Mouse (Mus musculus): ENCODE measurements around the gene Mtfp1.

DNA sequence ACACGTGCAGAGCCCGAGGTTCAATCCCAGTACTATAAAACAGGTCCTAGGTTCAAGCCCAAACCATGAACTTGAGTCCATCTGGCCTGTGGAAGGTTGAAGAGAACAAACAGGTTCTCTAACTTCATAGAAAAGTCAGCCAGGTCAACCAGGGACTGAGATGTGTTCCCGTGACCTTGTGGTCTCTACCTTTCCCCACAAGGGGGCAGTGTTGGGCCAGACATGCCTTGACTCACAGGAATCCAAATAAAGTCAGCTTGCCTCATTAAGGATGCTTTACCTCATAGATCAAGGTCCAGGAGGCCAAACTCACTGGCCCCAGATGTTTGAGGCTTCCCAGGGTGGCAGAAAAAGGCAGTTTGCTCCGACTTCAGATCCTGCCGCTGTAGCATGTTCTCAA lies 41.7 kb downstream of the Mtfp1 start:
- TF ChIP-seq CTCF (IDR thresholded peaks at IDR 0.05; ENCODE audit: low read depth, low read length) (peak; percentile 91), POLR2AphosphoS5 (IDR thresholded peaks at IDR 0.05; ENCODE audit: insufficient replicate concordance, low read depth, low read length) (no peak), GATA2 (IDR thresholded peaks at IDR 0.05; ENCODE audit: borderline replicate concordance, low read depth, low read length) (no peak), GATA1 (IDR thresholded peaks at IDR 0.05; ENCODE audit: borderline replicate concordance, low read length) (no peak), TAL1 (conservative IDR thresholded peaks at IDR 0.05; ENCODE audit: low read depth, low read length) (no peak)

Measured in G1E (cell line).